Mouse (Mus musculus) heart, embryonic 16.5 days (tissue): Measurements from ENCODE around the gene Krt71. TPM values are rescaled to one million over a fixed set of nuclear protein-coding genes. Genes with fewer than 3 reads are reported as not detected.
"Not testable (repeated sequence)": the region's sequence is repeated elsewhere in the genome, so short reads cannot be mapped to it uniquely, and the experiment has no call there.

Experiments
- ATAC-seq: fragments of 200-750 bp; cut with Nextera tagmentation; replicated peaks from 2 replicates; pipeline ENCODE4 v1.8.0; 2017; ENCODE audit warnings: moderate number of reproducible peaks; ENCODE audit not compliant: insufficient read depth, low FRiP score; ENCODE audit errors: extremely low read depth
- H3K27ac ChIP-seq: fragments of 300-500 bp; sonication (generic); 2 replicates; pipeline ENCODE4 v1.5.1; 2014; ENCODE audit warnings: mild to moderate bottlenecking, low read length, control low read depth, moderate library complexity
- H3K27me3 ChIP-seq: fragments of 300-500 bp; sonication (generic); 2 replicates; pipeline ENCODE4 v1.6.1; 2014; ENCODE audit warnings: low read length, mixed read lengths; ENCODE audit not compliant: control insufficient read depth, insufficient read depth
- H3K36me3 ChIP-seq: fragments of 300-500 bp; sonication (generic); 2 replicates; pipeline ENCODE4 v1.6.1; 2014; ENCODE audit not compliant: control insufficient read depth, insufficient read depth
- H3K4me1 ChIP-seq: fragments of 300-500 bp; sonication (generic); 2 replicates; pipeline ENCODE4 v1.6.1; 2014; ENCODE audit warnings: low read length, mixed read lengths; ENCODE audit not compliant: control insufficient read depth, insufficient read depth
- H3K4me2 ChIP-seq: fragments of 300-500 bp; sonication (generic); 2 replicates; pipeline ENCODE4 v1.6.1; 2014; ENCODE audit warnings: low read depth, mild to moderate bottlenecking, control low read depth, low read length
- H3K4me3 ChIP-seq: fragments of 300-500 bp; sonication (generic); 2 replicates; pipeline ENCODE4 v1.5.1; 2014; ENCODE audit warnings: mild to moderate bottlenecking, control low read depth, low read length
- H3K9ac ChIP-seq: fragments of 300-500 bp; sonication (generic); 2 replicates; pipeline ENCODE4 v1.6.1; 2014; ENCODE audit warnings: low read length, control low read depth
- H3K9me3 ChIP-seq: fragments of 300-500 bp; sonication (generic); replicated peaks from 2 replicates; pipeline ENCODE4 v1.6.1; 2016; ENCODE audit warnings: low read length; ENCODE audit not compliant: control insufficient read depth
- WGBS: fragments of 180-500 bp; shearing (Covaris S2); extraction: QIAGEN DNeasy Blood & Tissue Kit; methylation state at CpG from one replicate; pipeline ENCODE4 v1.1.7; 2014; 5-methylcytosine and 5-hydroxymethylcytosine counted together
- microRNA-seq: library from miRNA; unstranded; fragments of <30 nt; microRNA quantifications from one replicate; pipeline ENCODE4, GENCODE M21; 2017
- polyA plus RNA-seq: library from polyadenylated mRNA; unstranded; fragments of >200 nt; fragmentation: Nextera tagmentation; extraction: Ambion mirVana; gene quantifications from 2 replicates; pipeline ENCODE4 v1.2.1, GENCODE M21; 2015

Gene Krt71
- polyA plus RNA-seq, 1 experiment from 2014 or later, result 0.07 TPM

DNA sequence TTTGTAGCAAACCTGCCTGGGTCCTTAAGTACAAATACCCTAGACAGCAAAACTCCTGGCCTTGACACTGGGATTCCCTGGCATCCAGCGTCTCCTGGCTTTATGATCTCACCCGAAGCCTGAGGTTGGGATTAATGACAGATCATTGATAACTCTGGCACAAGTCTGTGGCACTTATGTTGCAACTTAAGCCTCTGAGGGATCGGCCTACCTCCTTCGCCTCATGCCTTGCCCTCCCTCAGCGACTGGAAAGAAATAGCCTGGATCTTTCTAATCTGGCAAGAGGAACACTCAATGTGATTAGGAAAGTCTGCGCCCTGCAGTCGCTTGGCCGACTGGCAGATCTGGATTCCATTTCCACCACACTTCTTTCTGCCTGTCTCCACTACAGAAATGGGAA is 43.0 kb downstream of the Krt71 start:
- Histone ChIP-seq H3K4me1 (no peaks in the 10 kb centered on the region), H3K36me3 (no peaks in the 10 kb centered on the region), H3K27ac (no peak overlapping the region), H3K4me2 (no peak overlapping the region), H3K4me3 (no peak overlapping the region), H3K9ac (no peak overlapping the region), H3K9me3 (no peaks in the 10 kb centered on the region), H3K27me3 (no peaks in the 10 kb centered on the region)
- ATAC-seq, result no peak
- WGBS, result 68% methylated on average over 8 of the region's 8 CpGs

DNA sequence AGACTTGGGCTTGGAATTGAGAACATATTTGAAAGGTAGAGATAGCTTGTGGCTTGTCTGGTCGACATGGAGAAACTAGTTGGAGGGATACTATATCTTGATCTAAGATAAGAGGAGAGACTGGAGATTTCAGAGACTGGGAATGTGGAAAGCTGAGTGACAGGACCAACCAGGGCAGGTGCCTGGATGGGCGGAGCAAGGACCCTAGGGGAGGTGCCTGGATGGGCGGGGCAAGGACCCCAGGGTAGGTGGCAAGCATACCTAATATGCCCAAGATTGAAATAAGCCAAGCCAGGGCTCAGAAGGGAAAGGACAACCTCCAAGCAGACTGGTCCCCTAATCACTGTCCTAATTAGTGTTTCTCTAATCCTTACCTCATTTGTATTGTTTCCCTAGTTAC is 43.7 kb downstream of the Krt71 start:
- H3K27ac ChIP-seq, result no peak overlapping the region
- no peak overlapping the region for H3K9ac ChIP-seq
- H3K4me2 ChIP-seq, result no peak overlapping the region
- WGBS, result 37% methylated on average over 3 of the region's 3 CpGs
- no peaks in the 10 kb centered on the region for H3K27me3 ChIP-seq
- H3K4me3 ChIP-seq, result no peak overlapping the region
- H3K4me1 ChIP-seq, result no peaks in the 10 kb centered on the region
- no peaks in the 10 kb centered on the region for H3K36me3 ChIP-seq
- no peak for ATAC-seq
- H3K9me3 ChIP-seq, result no peaks in the 10 kb centered on the region

DNA sequence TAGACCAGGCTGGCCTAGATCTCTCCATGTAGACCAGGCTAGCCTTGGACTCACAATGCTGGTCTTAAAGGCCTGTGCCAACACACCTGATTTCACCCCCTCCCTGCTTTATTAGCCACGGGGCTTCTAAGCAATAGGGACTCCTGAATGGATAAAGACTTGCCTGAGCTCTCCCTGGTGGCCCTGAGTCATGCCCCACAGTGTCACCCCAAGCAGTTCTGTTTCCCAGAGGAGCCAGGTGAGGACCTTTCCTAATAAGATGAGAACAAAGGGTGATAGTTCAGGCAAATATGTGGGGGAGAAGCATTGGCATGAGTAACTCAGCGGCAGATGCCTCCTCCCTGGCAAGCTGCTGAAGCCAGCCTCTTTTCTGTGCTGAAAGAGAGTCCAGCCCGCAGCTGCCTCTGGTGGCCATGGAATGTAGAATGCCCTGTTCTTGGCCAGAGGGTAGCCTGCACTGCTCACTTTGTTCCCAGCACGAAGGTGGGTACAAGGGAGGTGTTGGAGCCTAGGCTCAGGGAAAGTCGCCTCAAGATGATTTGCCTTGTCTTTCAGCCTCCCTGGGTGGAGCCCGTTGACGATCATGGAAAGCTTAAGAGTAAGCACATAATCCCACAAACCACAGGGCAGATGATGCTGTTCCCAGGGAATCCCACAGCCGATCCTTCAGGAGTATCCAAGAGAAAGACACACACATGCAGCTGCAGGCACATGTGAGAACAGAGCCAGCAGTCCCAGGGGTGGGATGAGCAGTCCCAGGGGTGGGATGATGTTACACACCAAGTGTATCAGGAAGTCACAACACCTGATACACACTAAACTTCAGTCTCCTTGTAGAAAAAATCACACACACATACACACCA is 45.4 kb downstream of the Krt71 start:
- Histone ChIP-seq H3K9me3 (no peaks in the 10 kb centered on the region), H3K36me3 (no peaks in the 10 kb centered on the region), H3K4me2 (no peak overlapping the region), H3K27me3 (no peaks in the 10 kb centered on the region), H3K27ac (no peak overlapping the region), H3K4me3 (no peak overlapping the region), H3K9ac (no peak overlapping the region), H3K4me1 (no peaks in the 10 kb centered on the region)
- WGBS, result 69% methylated on average over 8 of the region's 8 CpGs
- ATAC-seq, result no peak

DNA sequence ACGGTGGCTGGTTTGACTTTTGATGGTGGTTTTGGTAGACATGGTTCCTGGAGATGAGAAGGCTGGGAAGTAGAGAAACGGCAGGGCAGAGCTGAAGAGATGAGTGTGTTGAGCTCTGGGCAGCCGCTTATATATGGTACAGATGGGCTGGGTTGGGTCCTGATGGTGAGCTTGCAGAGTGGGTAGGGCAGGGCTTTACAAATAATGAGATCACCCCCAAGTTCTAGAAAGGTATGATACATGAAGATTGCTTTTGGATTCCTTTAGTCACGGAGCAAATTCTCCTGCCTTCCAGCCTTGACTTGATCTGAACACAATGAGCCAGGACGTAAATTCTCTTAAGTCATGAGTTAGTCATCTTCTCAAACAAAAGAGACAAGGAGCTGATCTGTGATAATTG is 48.7 kb downstream of the Krt71 start, which contains the start of gene Krt6a:
Gene Krt6a, minus strand, starts transcription at position 101 of the 400 bp plus-strand sequence.
- no peak for ATAC-seq
- 79% methylated on average over 5 of the region's 5 CpGs for WGBS
- H3K27ac ChIP-seq, result no peak within 1 kb of the TSS
- no peaks in the 10 kb centered on the region for H3K4me1 ChIP-seq
- H3K9me3 ChIP-seq, result no peaks in the 10 kb centered on the region
- H3K36me3 ChIP-seq, result no peaks in the 10 kb centered on the region
- no peak within 1 kb of the TSS for H3K4me2 ChIP-seq
- H3K9ac ChIP-seq, result no peak within 1 kb of the TSS
- H3K4me3 ChIP-seq, result no peak within 1 kb of the TSS
- no peaks in the 10 kb centered on the region for H3K27me3 ChIP-seq

DNA sequence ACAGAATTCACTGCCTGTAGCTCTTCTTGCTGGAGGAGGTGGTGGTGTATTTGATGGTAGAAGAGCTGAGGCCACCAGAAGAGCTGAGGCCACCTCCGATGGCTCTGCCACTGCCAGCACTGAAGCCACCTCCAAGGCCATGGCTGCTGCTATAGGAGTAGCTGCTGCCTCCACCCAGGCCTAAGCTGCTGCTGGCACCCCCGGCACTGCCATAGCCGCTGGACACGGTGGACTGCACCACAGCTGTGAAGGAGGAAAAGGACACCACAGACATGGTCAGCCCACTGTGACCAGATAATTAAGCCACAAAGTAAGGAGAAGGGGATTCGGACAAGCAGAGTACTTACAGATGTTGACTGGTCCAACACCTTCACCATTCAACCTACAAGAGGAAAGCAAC is 52.4 kb downstream of the Krt71 start:
- WGBS, result 89% methylated on average over 5 of the region's 5 CpGs
- not testable (repeated sequence) for H3K9ac ChIP-seq, H3K27ac ChIP-seq, H3K4me1 ChIP-seq, H3K4me2 ChIP-seq, H3K4me3 ChIP-seq, H3K36me3 ChIP-seq, H3K27me3 ChIP-seq, ATAC-seq, H3K9me3 ChIP-seq

DNA sequence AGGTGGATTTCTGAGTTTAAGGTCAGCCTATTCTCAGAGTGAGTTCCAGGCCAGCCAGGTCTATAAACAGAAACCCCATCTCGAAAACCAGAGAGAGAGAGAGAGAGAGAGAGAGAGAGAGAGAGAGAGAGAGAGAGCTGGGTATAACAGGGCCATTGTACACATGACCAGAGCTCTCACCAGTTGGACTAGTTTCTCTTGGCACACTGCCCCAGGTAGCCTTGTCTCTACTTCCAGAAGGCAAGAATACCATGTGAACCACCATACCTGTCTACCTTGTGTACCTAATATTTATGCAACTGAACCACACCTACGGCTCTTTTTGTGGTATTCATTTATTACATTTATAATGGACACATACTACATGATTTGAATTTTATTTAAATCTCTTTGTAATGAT is 54.7 kb downstream of the Krt71 start:
- no peak for ATAC-seq
- Histone ChIP-seq H3K27ac (no peak overlapping the region), H3K36me3 (no peaks in the 10 kb centered on the region), H3K27me3 (no peaks in the 10 kb centered on the region), H3K9ac (no peak overlapping the region), H3K4me3 (no peak overlapping the region), H3K4me1 (no peaks in the 10 kb centered on the region), H3K9me3 (no peaks in the 10 kb centered on the region), H3K4me2 (no peak overlapping the region)
- 39% methylated on average over 2 of the region's 2 CpGs for WGBS

Small RNA genes lying within 50 kb of the gene (microRNA-seq; reads per million reads assigned to microRNA genes)
- gene Gm44323, result not detected
- gene Gm44342, result not detected

Other genes with a start within 250 kb of the Krt71 start
- not detected in 2 replicates for gene Gm49425, start 225.8 kb downstream of the Krt71 start, polyA plus RNA-seq
- not detected in 2 replicates for gene Krt84, start 210.3 kb downstream of the Krt71 start, polyA plus RNA-seq
- not detected in 2 replicates for gene Krt82, start 192.4 kb downstream of the Krt71 start, polyA plus RNA-seq
- gene Krt90, start 180.2 kb downstream of the Krt71 start, polyA plus RNA-seq, result not detected in 2 replicates
- gene Krt75, start 169.2 kb downstream of the Krt71 start, polyA plus RNA-seq, result 0.17 and 0.19 TPM in 2 replicates
- gene Gm5414, start 114.9 kb downstream of the Krt71 start, polyA plus RNA-seq, result not detected in 2 replicates
- gene Gm5478, start 95.7 kb downstream of the Krt71 start, polyA plus RNA-seq, result not detected in 2 replicates
- gene Krt6b, start 62.8 kb downstream of the Krt71 start, polyA plus RNA-seq, result 0.28 TPM in 1 of 2 replicates, not detected in the other
- 0.62 TPM in 2 replicates for gene Krt6a, start 48.8 kb downstream of the Krt71 start, polyA plus RNA-seq
- gene Krt5, start 30.2 kb downstream of the Krt71 start, polyA plus RNA-seq, result 11.4 and 17.2 TPM in 2 replicates
- gene Krt72, start 43.4 kb upstream of the Krt71 start, polyA plus RNA-seq, result 0.21 TPM in 1 of 2 replicates, not detected in the other
- not detected in 2 replicates for gene Krt73, start 59.2 kb upstream of the Krt71 start, polyA plus RNA-seq
- not detected in 2 replicates for gene Krt2, start 75.1 kb upstream of the Krt71 start, polyA plus RNA-seq
- 0.11 and 0.25 TPM in 2 replicates for gene Krt1, start 107.7 kb upstream of the Krt71 start, polyA plus RNA-seq
- gene Krt77, start 126.6 kb upstream of the Krt71 start, polyA plus RNA-seq, result 0.07 TPM in 2 replicates
- gene Krt76, start 149.8 kb upstream of the Krt71 start, polyA plus RNA-seq, result not detected in 2 replicates
- 1.4 and 6.0 TPM in 2 replicates for gene Krt4, start 181.6 kb upstream of the Krt71 start, polyA plus RNA-seq
- gene Krt79, start 197.2 kb upstream of the Krt71 start, polyA plus RNA-seq, result 0.53 and 0.75 TPM in 2 replicates
- gene Krt78, start 211.2 kb upstream of the Krt71 start, polyA plus RNA-seq, result 0.14 TPM in 1 of 2 replicates, not detected in the other